Mouse (Mus musculus) lung, embryonic 14.5 days (tissue): ENCODE measurements at regions not wholly inside any gene's neighbourhood (a gene's known extent, or its start where the extent isn't known, plus 50 kb on each side); places are given as distances from the start of the nearest gene placed in this dataset.
A peak's percentile ranks its signal among the peaks of the same experiment; 100 is the strongest.
"Not testable (repeated sequence)": the region's sequence is repeated elsewhere in the genome, so short reads cannot be mapped to it uniquely, and the experiment has no call there.

Experiments
- ATAC-seq: fragments of 200-750 bp; cut with Nextera tagmentation; 2 replicates; pipeline ENCODE4 v1.8.0; 2017; ENCODE audit warnings: mild to moderate bottlenecking, moderate TSS enrichment, moderate library complexity; ENCODE audit not compliant: insufficient read depth
- DNase-seq: peaks from one replicate; pipeline ENCODE4 v3.0.0-alpha.2; 2015
- H3K27ac ChIP-seq: fragments of 300-500 bp; sonication (generic); 2 replicates; pipeline ENCODE4 v1.5.1; 2014; ENCODE audit warnings: low read depth, mild to moderate bottlenecking, moderate library complexity
- H3K27me3 ChIP-seq: fragments of 300-500 bp; sonication (generic); 2 replicates; pipeline ENCODE4 v1.6.1; 2014; ENCODE audit warnings: low read length, control low read depth; ENCODE audit not compliant: insufficient read depth
- H3K36me3 ChIP-seq: fragments of 300-500 bp; sonication (generic); 2 replicates; pipeline ENCODE4 v1.6.1; 2014; ENCODE audit warnings: control low read depth; ENCODE audit not compliant: insufficient read depth
- H3K4me1 ChIP-seq: fragments of 300-500 bp; sonication (generic); 2 replicates; pipeline ENCODE4 v1.6.1; 2014; ENCODE audit warnings: antibody characterized with exemption, control low read depth; ENCODE audit not compliant: insufficient read depth
- H3K4me2 ChIP-seq: fragments of 300-500 bp; sonication (generic); 2 replicates; pipeline ENCODE4 v1.6.1; 2014; ENCODE audit warnings: mild to moderate bottlenecking
- H3K4me3 ChIP-seq: fragments of 300-500 bp; sonication (generic); 2 replicates; pipeline ENCODE4 v1.5.1; 2014; ENCODE audit warnings: low read depth, low read length
- H3K9ac ChIP-seq: fragments of 300-500 bp; sonication (generic); 2 replicates; pipeline ENCODE4 v1.6.1; 2014
- H3K9me3 ChIP-seq: fragments of 300-500 bp; sonication (generic); 2 replicates; pipeline ENCODE4 v1.6.1; 2016; ENCODE audit warnings: low read depth, low read length, control low read depth
- WGBS: fragments of 180-500 bp; shearing (Covaris S2); extraction: QIAGEN DNeasy Blood & Tissue Kit; methylation state at CpG from one replicate; pipeline ENCODE4 v1.1.7; 2014; 5-methylcytosine and 5-hydroxymethylcytosine counted together

DNA sequence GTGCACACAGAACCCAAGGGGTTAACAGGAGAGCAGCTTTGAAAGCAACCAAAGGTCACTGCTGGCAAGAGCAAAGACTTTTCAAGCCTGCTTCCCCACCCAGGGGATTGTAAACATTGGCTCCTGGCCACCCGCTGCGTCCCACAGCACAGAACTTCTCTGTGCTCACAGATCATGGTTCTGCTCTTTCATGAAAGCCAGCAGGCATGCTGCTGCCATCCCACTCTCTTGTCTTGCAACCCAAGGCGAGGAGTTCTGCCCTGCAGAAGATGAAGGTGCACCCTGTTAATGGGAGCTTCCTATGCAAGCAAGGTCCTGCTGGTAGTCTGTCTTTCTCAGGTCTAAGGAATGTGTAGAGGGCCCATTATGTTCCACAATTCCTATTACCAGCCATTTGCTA, 95.8 kb downstream of the AU018091 start:
- WGBS = 28% methylated on average over 3 of the region's 3 CpGs
- not testable (repeated sequence) for H3K4me1 ChIP-seq, H3K4me3 ChIP-seq, ATAC-seq, H3K36me3 ChIP-seq, H3K27ac ChIP-seq, H3K27me3 ChIP-seq, H3K9ac ChIP-seq, H3K4me2 ChIP-seq, H3K9me3 ChIP-seq
- DNase-seq = peak; percentile 5
